Mouse (Mus musculus) cortical plate, adult 2 months (tissue): ENCODE measurements around the gene Lhfpl5.
A peak's percentile ranks its signal among the peaks of the same experiment; 100 is the strongest.

ENCODE experiments used
- CTCF ChIP-seq: fragments of 200-500 bp; IDR thresholded peaks from 2 replicates; pipeline ENCODE4 v1.5.1; 2011; ENCODE audit warnings: mild to moderate bottlenecking, control low read depth, low read length; ENCODE audit not compliant: insufficient read depth; ENCODE audit errors: extremely low read depth
- POLR2A ChIP-seq: fragments of 200-500 bp; IDR thresholded peaks from 2 replicates; pipeline ENCODE4 v1.6.1; 2011; ENCODE audit warnings: mild to moderate bottlenecking, low read length, control low read depth; ENCODE audit not compliant: insufficient read depth; ENCODE audit errors: extremely low read depth

DNA sequence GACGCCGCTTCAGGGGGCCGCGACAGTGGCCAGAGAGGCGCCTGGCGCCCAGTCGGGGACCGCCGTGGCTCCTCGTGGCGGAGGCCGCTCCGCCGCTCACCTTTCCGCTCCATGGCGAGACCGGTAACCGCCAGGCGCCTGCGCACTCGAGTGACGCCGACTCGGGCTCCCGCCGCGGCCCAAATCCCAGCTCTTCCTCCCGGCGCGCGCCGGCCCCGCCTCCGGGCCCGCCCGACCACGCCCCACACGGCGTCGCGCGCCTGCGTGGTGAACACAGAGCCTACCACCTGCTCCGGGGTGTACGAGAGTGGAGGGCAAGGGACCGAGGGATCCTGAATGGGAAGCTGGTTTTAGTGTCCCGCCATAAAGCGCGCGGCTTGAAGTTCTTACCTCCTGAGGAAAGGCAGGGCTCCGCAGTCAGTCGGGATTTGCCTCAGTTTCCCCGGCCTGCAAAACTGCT lies 46.9 kb downstream of the Lhfpl5 start, which contains the start of gene Srpk1:
- no peak for TF ChIP-seq CTCF
- peak; percentile 73 for TF ChIP-seq POLR2A
